Mouse (Mus musculus) E14TG2a.4 (cell line): Measurements from ENCODE around the gene Nprl3.
A peak's percentile ranks its signal among the peaks of the same experiment; 100 is the strongest.

ENCODE experiments used
- H3K27me3 ChIP-seq: 2 replicates; pipeline ENCODE4 v1.6.1; 2014; ENCODE audit warnings: low read length, control low read depth; ENCODE audit not compliant: insufficient read depth
- H3K36me3 ChIP-seq: 2 replicates; pipeline ENCODE4 v1.6.1; 2014; ENCODE audit warnings: low read length, control low read depth; ENCODE audit not compliant: insufficient read depth
- H3K4me1 ChIP-seq: replicated peaks from 2 replicates; pipeline ENCODE4 v1.6.1; 2014; ENCODE audit warnings: low read depth, low read length, control low read depth
- H3K4me3 ChIP-seq: replicated peaks from 2 replicates; pipeline ENCODE4 v1.5.1; 2014; ENCODE audit warnings: mild to moderate bottlenecking, low read length
- H3K9me3 ChIP-seq: 2 replicates; pipeline ENCODE4 v1.6.1; 2014; ENCODE audit warnings: low read length, control low read depth
- CTCF ChIP-seq: conservative IDR thresholded peaks from 2 replicates; pipeline ENCODE4 v1.5.1; 2014; ENCODE audit warnings: low read length
- NANOG ChIP-seq: IDR thresholded peaks from 2 replicates; pipeline ENCODE4 v1.6.1; 2014; ENCODE audit warnings: borderline replicate concordance, low read length, mixed read lengths
- POU5F1 ChIP-seq: IDR thresholded peaks from 2 replicates; pipeline ENCODE4 v1.6.1; 2014; ENCODE audit warnings: low read length, borderline replicate concordance

Gene Nprl3

DNA sequence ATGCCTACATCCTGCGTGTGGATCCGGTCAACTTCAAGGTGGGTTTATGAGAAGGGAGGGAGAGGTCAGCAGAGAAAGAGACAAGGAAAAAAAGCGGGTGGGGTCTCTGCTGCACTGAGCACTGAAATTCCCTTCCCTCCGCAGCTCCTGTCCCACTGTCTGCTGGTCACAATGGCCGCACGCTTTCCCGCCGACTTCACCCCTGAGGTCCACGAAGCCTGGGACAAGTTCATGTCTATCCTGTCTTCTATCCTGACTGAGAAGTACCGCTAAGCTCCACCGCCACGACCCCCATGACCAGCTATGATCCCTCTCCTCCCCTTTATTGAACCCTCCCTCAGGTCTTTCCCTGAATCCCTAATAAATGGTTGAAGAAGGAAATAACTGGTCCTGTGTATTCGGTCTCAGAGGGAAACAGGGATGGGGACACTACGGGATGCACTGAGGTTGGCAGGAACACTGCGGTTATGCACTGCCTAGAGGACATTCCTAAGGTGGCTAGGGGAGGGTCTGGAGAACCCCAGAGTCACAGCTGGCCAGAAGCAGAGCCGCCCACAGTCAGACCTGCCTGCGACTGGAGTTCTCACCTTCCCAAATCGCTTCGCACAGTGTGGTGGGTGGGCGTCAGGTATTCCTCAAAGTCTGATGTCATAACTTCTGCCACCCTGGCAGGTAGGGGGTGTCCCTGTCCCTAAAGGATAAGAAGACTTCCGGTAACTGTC is 10.4 kb upstream of the Nprl3 start:
- Histone ChIP-seq H3K9me3 (no peaks in the 10 kb centered on the region), H3K4me3 (peak overlapping the region; percentile 54), H3K36me3 (no peaks in the 10 kb centered on the region), H3K27me3 (peaks cover 74% of the 10 kb centered on the region), H3K4me1 (peaks cover 14% of the 10 kb centered on the region)
- TF ChIP-seq POU5F1 (no peak), CTCF (no peak), NANOG (no peak)

DNA sequence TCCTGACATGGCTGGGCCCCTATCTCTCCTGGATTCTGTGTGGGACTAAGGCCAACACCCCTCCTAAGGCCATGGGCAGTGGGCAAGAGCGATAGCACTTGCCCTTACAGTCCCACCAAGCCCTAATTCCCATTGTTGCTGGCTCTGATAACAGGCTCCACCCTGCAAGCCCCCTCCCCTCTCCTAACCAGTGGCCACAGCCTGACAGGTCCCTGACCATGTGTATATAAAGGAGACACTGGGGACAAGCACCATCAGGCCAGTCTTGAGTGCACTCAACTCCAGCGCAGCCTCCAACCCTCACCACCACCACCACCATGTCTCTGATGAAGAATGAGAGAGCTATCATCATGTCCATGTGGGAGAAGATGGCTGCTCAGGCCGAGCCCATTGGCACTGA is 8.8 kb upstream of the Nprl3 start, which contains the start of gene Hba-x:
Gene Hba-x (plus strand): TSS at position 54 of the 400 bp plus-strand sequence.
- H3K9me3 ChIP-seq = no peaks in the 10 kb centered on the region
- no peaks in the 10 kb centered on the region for H3K36me3 ChIP-seq
- TF ChIP-seq POU5F1 (no peak), CTCF (no peak), NANOG (no peak)
- H3K4me1 ChIP-seq = peaks cover 14% of the 10 kb centered on the region
- no peak within 1 kb of the TSS for H3K4me3 ChIP-seq
- H3K27me3 ChIP-seq = peaks cover 74% of the 10 kb centered on the region

DNA sequence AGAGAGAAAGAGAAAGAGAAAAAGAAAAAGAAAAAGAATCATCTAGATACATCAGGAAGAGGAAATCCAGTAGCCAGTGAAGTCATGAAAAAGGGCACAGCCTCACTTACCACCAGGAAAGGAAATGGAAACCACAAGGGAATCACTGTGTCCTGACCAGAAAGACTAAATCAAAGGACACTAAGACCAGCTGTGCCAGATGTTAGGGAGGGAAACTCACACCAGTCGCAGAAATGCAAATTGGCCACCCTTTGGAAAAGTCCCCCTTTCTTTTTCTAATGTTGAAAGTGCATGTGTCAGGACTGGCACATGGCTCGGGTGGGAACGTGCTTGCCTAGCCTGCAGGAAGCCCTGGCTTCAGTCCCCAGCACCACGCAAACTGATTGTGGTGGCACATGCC is 3.7 kb upstream of the Nprl3 start:
- H3K27me3 ChIP-seq = peaks cover 46% of the 10 kb centered on the region
- no peaks in the 10 kb centered on the region for H3K9me3 ChIP-seq
- H3K36me3 ChIP-seq = no peaks in the 10 kb centered on the region
- TF ChIP-seq NANOG (no peak), CTCF (no peak), POU5F1 (no peak)
- H3K4me1 ChIP-seq = peaks cover 12% of the 10 kb centered on the region
- H3K4me3 ChIP-seq = no peak overlapping the region

DNA sequence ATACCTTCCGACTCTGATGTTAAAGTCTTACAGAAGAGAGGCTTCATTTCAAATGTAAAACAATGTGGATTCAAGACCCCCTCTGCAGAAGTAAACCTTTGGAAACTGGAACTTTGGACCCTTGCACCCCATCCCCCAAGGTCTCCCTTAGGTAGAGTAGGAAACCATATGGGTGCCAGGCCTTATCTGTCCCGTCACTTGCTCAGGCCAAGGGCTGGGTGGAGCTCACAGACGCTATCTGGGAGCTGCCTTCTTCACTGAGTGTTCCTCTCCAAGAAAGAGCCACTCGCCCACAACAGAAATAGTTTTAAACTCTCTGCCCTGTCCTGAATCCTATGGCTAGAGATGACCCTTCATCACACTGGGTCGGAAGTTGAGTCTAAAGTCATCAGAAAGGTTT is 1.4 kb upstream of the Nprl3 start:
- TF ChIP-seq CTCF (no peak), POU5F1 (no peak), NANOG (no peak)

DNA sequence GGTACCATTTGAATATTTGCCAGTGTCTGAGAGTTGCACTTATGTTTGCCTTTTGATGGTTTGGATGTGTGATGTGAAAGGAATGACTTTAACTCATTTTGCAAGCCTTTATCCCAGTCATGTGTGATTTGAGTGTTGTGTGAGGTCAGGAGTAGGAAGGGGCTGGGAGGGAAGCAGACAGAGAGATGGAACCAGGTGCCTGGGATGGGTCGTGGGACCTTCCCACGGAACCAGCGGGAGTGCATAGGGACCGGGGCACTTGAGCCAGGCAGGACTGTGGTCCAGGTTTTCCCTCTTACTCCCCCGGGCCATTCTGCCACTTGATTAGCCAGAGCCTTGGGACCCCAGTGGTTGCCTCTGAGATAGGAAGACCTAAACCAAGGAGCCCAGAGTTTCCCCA is 457 bp upstream of the Nprl3 start:
- Histone ChIP-seq H3K9me3 (no peaks in the 10 kb centered on the region), H3K27me3 (peaks cover 33% of the 10 kb centered on the region), H3K4me1 (peaks cover 20% of the 10 kb centered on the region), H3K36me3 (peaks cover 6% of the 10 kb centered on the region), H3K4me3 (peak overlapping the region; percentile 90)
- no peak for TF ChIP-seq POU5F1
- TF ChIP-seq CTCF = no peak
- TF ChIP-seq NANOG = no peak

More for the DNA sequence above, 1.4 kb upstream of the Nprl3 start:
- Histone ChIP-seq H3K36me3 (0 out of 2 replicates have a peak, but pooled peaks cover 3% of the 10 kb centered on the region), H3K27me3 (peaks cover 33% of the 10 kb centered on the region), H3K9me3 (no peaks in the 10 kb centered on the region), H3K4me3 (no peak overlapping the region), H3K4me1 (peaks cover 16% of the 10 kb centered on the region)

DNA sequence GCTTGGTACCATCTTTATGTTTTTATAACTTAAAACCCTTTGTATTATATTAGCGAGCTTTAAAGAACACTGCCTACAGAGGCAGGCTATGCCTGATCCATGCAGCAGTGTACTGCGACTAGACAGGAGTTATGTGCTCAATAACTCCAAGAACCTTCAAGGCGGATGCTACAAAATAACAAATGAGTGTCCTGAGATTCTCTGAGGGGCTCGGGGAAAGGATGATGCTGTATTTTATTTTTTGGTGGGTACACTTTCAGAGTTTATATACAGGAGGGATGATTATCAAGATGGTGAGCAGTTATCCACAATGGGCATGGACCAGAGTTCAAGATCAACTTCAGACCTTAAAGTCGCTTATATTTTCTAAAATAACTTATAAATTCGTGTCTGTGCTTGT is 731 bp downstream of the Nprl3 start:
- peaks cover 18% of the 10 kb centered on the region for H3K36me3 ChIP-seq

DNA sequence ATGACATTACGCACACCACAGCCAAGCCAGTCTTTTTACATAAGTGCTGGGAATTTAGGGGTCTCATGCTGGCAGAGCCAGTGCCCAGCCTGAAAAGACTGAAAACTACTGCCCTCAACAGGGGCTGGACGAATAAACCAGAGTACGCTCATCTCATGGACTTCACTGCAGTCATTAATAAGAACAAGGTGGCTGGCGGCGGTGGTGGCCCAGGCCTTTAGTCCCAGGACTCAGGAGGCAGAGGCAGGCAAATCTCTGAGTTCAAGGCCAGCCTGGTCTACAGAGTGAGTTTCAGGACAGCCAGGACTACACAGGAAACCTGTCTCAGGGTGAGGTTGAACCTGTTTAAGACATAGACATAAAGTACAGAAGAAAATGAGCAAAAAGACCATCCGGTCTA is 1.3 kb downstream of the Nprl3 start:
- peaks cover 22% of the 10 kb centered on the region for H3K36me3 ChIP-seq
- H3K4me1 ChIP-seq = peaks cover 25% of the 10 kb centered on the region
- TF ChIP-seq CTCF (no peak), POU5F1 (no peak), NANOG (no peak)
- peaks cover 22% of the 10 kb centered on the region for H3K27me3 ChIP-seq
- H3K9me3 ChIP-seq = no peaks in the 10 kb centered on the region
- no peak overlapping the region for H3K4me3 ChIP-seq

More for the DNA sequence above, 731 bp downstream of the Nprl3 start:
- Histone ChIP-seq H3K27me3 (peaks cover 28% of the 10 kb centered on the region), H3K9me3 (no peaks in the 10 kb centered on the region), H3K4me1 (peaks cover 25% of the 10 kb centered on the region), H3K4me3 (peak overlapping the region; percentile 90)
- TF ChIP-seq POU5F1 = no peak
- no peak for TF ChIP-seq CTCF
- no peak for TF ChIP-seq NANOG

- Histone ChIP-seq H3K4me1 (peaks cover 25% of the 10 kb centered on the region), H3K4me3 (no peak overlapping the region), H3K9me3 (no peaks in the 10 kb centered on the region), H3K36me3 (peaks cover 31% of the 10 kb centered on the region), H3K27me3 (peaks cover 16% of the 10 kb centered on the region)
- TF ChIP-seq NANOG (no peak), CTCF (no peak), POU5F1 (no peak)
Observed at GRCm38 (mm10) chr11:32265117-32265738, 2.3 kb downstream of the Nprl3 start.
